Comparison of ENCODE assay signal across 12 mouse cellular contexts in the genomic region with DNA sequence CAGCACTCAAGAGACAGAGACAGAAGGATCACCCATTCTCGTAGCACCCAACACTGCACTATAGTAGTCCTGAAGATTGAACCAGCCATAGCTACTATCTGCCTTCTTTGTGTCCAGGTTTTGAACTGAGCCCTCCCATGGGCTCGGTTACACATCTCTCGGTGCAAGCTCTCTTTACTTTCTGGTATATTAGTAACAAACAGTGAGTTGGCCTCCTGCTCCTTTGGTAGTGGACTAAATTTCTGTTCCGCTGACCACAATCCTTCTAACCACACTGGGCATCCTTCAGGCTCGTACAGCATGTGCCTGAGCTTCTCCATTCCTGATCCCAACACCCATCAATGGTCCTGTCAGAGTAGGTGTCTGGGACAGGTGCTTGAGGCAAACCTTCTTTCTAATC. TPM values are rescaled to one million over a fixed set of nuclear protein-coding genes. Genes with fewer than 3 reads are reported as not detected.
DNase-seq lines count a peak whose midpoint lies in the region; ATAC-seq and TF ChIP-seq lines count a peak whose summit lies in the region.
"Had no signal": no experiment of that assay in that cellular context is flagged by ENCODE, and none has a peak within 500 bp of the region (broad histone marks: within the 10 kb centered on the region; RNA-seq: fewer than 3 reads in every experiment).

No protein-coding gene starts in this region.

- H3K27ac ChIP-seq in gastrocnemius, adult 2 months, result no peak overlapping the region
- H3K27ac ChIP-seq in embryonic facial prominence, embryonic 10.5 days (replicated peaks), result no peak overlapping the region
- H3K27ac ChIP-seq in forebrain, postnatal 0 days (ENCODE audit: low read depth, low read length), result no peak overlapping the region
- H3K27ac ChIP-seq in midbrain, embryonic 12.5 days (replicated peaks), result no peak overlapping the region
- no peak overlapping the region for H3K27ac ChIP-seq in kidney, embryonic 16.5 days (ENCODE audit: low read length)
- H3K27ac ChIP-seq: layer of hippocampus, adult 2 months had no signal

- DNase-seq in gastrocnemius, adult 2 months, result no peak
- no peak for DNase-seq in gastrocnemius, adult 8-10 months (ENCODE audit: low spot score in 2 of 2)
- no peak for DNase-seq in embryonic facial prominence, embryonic 10.5 days (ENCODE audit: low spot score)
- DNase-seq in forebrain, postnatal 0 days, result no peak
- no peak for DNase-seq in layer of hippocampus, postnatal 25 days (ENCODE audit: extremely low spot score in 1 of 2, low spot score in 1 of 2)
- DNase-seq in cerebellum, adult 11 months, result no peak
- DNase-seq: right cerebral cortex, postnatal 4 days; thymus, adult 2 months had no signal

- WGBS in embryonic facial prominence, embryonic 10.5 days, result 88% methylated on average over 5 of the region's 5 CpGs
- WGBS in forebrain, postnatal 0 days, result 86% methylated on average over 5 of the region's 5 CpGs
- WGBS in midbrain, embryonic 12.5 days, result 89% methylated on average over 5 of the region's 5 CpGs
- 84% methylated on average over 5 of the region's 5 CpGs for WGBS in kidney, embryonic 16.5 days

- no peaks in the 10 kb centered on the region for H3K36me3 ChIP-seq in embryonic facial prominence, embryonic 10.5 days (replicated peaks)
- no peaks in the 10 kb centered on the region for H3K36me3 ChIP-seq in forebrain, postnatal 0 days (ENCODE audit: insufficient read depth)
- H3K36me3 ChIP-seq in midbrain, embryonic 12.5 days, result no peaks in the 10 kb centered on the region
- no peaks in the 10 kb centered on the region for H3K36me3 ChIP-seq in kidney, embryonic 16.5 days (ENCODE audit: insufficient read depth, low read length)

- intact Hi-C loops in gastrocnemius, adult 2 months (cut with DNase I), result loop anchor here (10.0 kb wide), 2 partner anchors 498 to 658 kb away; no protein-coding TSS in a partner anchor

- peaks cover 34% of the 10 kb centered on the region for H3K4me1 ChIP-seq in embryonic facial prominence, embryonic 10.5 days
- no peaks in the 10 kb centered on the region for H3K4me1 ChIP-seq in forebrain, postnatal 0 days (ENCODE audit: insufficient read depth)
- peaks cover 12% of the 10 kb centered on the region for H3K4me1 ChIP-seq in midbrain, embryonic 12.5 days
- H3K4me1 ChIP-seq in kidney, embryonic 16.5 days (ENCODE audit: insufficient read depth, low read length), result peaks cover 21% of the 10 kb centered on the region

- no peak for TF ChIP-seq CTCF in gastrocnemius, adult 2 months (IDR thresholded peaks at IDR 0.05)
- TF ChIP-seq CTCF in forebrain, postnatal 0 days (IDR thresholded peaks at IDR 0.05; ENCODE audit: low read depth), result no peak

- no peak for ATAC-seq in forebrain, postnatal 0 days
- no peak for ATAC-seq in midbrain, embryonic 12.5 days (ENCODE audit: low FRiP score, low read depth)
- ATAC-seq in kidney, embryonic 16.5 days (ENCODE audit: low FRiP score, low TSS enrichment), result no peak

- no peak overlapping the region for H3K9ac ChIP-seq in forebrain, postnatal 0 days
- H3K9ac ChIP-seq in midbrain, embryonic 12.5 days (replicated peaks), result no peak overlapping the region
- no peak overlapping the region for H3K9ac ChIP-seq in kidney, embryonic 16.5 days (replicated peaks; ENCODE audit: low read length)

- H3K27me3 ChIP-seq in embryonic facial prominence, embryonic 10.5 days (replicated peaks; ENCODE audit: low read depth, poor library complexity, severe bottlenecking), result peaks cover 47% of the 10 kb centered on the region
- no peaks in the 10 kb centered on the region for H3K27me3 ChIP-seq in forebrain, postnatal 0 days (ENCODE audit: insufficient read depth, low read length)
- peaks cover 26% of the 10 kb centered on the region for H3K27me3 ChIP-seq in midbrain, embryonic 12.5 days
- peaks cover 17% of the 10 kb centered on the region for H3K27me3 ChIP-seq in kidney, embryonic 16.5 days (ENCODE audit: insufficient read depth, low read length)

- peak overlapping the region; percentile 99 for H3K4me2 ChIP-seq in forebrain, postnatal 0 days (ENCODE audit: low read depth)
- H3K4me2 ChIP-seq in midbrain, embryonic 12.5 days (replicated peaks), result peak overlapping the region; percentile 91
- no peak overlapping the region for H3K4me2 ChIP-seq in kidney, embryonic 16.5 days (replicated peaks; ENCODE audit: low read depth, low read length)

- no peaks in the 10 kb centered on the region for H3K9me3 ChIP-seq in embryonic facial prominence, embryonic 10.5 days
- no peaks in the 10 kb centered on the region for H3K9me3 ChIP-seq in forebrain, postnatal 0 days (ENCODE audit: low read length)
- H3K9me3 ChIP-seq in midbrain, embryonic 12.5 days, result no peaks in the 10 kb centered on the region
- no peaks in the 10 kb centered on the region for H3K9me3 ChIP-seq in kidney, embryonic 16.5 days (ENCODE audit: low read length)

- H3K4me3 ChIP-seq in gastrocnemius, adult 2 months, result peak overlapping the region; percentile 85
- H3K4me3 ChIP-seq in embryonic facial prominence, embryonic 10.5 days, result peak overlapping the region; percentile 79
- H3K4me3 ChIP-seq in forebrain, postnatal 0 days (ENCODE audit: low read depth, low read length), result peak overlapping the region; percentile 61
- H3K4me3 ChIP-seq in midbrain, embryonic 12.5 days, result peak overlapping the region; percentile 73
- H3K4me3 ChIP-seq in kidney, embryonic 16.5 days (ENCODE audit: low read length), result no peak overlapping the region

RNA-seq across cellular contexts. Expression of a gene that starts 2.3 kb away (rescaled TPM):
- 1 to 10 TPM; 1.3 to 1.4 TPM for total RNA-seq in gastrocnemius, adult 2 months (2021)
- 1 to 10 TPM in 2 of 4 experiments, under 1 TPM in 2; 0.70 to 3.2 (median 1.2) TPM for total RNA-seq in gastrocnemius, adult 8-10 months (2022)
- polyA plus RNA-seq in embryonic facial prominence, embryonic 10.5 days (2016; fragmentation: Nextera tagmentation; extraction: Ambion mirVana), result 4.2 and 4.3 TPM in 2 replicates
- 9.8 and 12.8 TPM in 2 replicates for total RNA-seq in forebrain, postnatal 0 days (2014; rRNA removed)
- polyA plus RNA-seq in forebrain, postnatal 0 days (2015; fragmentation: Nextera tagmentation; extraction: Ambion mirVana), result 1.9 and 4.1 TPM in 2 replicates
- polyA plus RNA-seq in midbrain, embryonic 12.5 days (2016; fragmentation: Nextera tagmentation; extraction: Ambion mirVana), result 9.5 and 9.9 TPM in 2 replicates
- total RNA-seq in layer of hippocampus, postnatal 25 days (2021), result 10 to 100 TPM; 11.8 to 17.0 TPM
- 2.5 and 3.5 TPM in 2 replicates for polyA plus RNA-seq in kidney, embryonic 16.5 days (2015; fragmentation: Nextera tagmentation; extraction: Ambion mirVana)
- total RNA-seq: neutrophil, adult 5-6 weeks had no signal
